Mouse (Mus musculus) kidney, adult 8-10 months (tissue): ENCODE data around the gene Zfp980.
A peak's percentile ranks its signal among the peaks of the same experiment; 100 is the strongest.
"Not testable (repeated sequence)": the region's sequence is repeated elsewhere in the genome, so short reads cannot be mapped to it uniquely, and the experiment has no call there.

Source experiments
- DNase-seq, 2 experiments: peaks; one replicate each; pipeline ENCODE4 v3.0.0; 2022

Zfp980 gene

DNA sequence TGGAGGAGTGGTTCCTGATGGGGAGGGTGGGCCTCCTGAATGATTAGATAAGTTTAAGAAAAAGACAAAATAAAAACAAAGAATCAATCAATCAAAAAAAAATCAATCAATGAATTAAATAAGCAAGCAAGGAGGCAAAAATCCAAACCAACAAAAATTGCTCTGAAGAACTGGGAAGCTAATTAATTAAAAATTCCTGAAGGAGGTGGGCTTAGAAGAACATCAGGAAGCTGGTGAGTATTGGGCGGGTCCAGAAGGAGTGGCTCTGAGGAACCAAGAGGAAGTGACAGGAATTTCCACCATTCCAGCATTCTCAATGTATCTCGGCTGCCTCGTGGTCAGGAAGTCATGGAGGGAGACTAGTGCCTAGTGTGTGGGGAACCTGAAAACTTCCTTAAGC is at the start of gene Zfp980:
Zfp980 (plus strand) TSS at position 301 of the 400 bp plus-strand sequence.
- DNase-seq: not testable (repeated sequence)

DNA sequence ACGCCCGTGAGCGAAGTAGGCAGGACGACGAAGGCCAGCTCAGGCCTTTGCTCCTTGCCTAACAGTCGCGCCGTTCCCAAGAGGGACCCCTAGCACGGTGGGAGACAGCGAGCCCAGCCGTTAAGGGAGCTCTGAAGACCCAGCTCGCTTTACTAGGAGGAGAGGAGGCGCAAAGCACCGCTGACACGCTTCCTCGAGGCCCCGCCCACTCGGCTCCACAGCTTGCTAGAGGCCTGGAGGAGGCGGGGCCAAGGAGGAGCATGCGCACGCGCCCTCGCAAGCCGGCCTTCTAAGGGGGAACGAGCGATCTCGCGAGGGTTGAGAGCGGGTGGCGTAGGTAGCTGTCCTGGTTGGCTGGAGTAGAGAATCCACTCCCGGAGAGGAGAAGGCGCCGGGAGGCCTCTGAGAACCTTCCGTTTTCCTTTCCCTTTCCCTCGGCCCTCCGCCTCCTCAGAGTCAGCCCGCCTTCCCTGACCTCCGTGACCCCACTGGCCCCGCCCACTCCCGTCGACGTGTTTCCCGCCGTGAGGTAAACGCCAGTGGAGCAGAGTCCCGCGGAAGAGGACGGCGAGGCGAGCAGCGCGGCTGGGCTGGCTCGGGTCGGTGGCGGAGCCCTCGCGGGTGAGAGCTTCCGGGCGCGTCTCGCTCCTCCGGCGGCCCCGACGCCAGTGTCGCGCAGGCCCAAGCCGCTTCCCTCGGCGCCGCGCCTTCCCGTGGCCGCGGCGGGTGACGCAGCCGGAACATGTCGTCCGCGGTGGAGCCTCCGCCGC is 29.9 kb upstream of the Zfp980 start:
- not testable (repeated sequence) for DNase-seq

DNA sequence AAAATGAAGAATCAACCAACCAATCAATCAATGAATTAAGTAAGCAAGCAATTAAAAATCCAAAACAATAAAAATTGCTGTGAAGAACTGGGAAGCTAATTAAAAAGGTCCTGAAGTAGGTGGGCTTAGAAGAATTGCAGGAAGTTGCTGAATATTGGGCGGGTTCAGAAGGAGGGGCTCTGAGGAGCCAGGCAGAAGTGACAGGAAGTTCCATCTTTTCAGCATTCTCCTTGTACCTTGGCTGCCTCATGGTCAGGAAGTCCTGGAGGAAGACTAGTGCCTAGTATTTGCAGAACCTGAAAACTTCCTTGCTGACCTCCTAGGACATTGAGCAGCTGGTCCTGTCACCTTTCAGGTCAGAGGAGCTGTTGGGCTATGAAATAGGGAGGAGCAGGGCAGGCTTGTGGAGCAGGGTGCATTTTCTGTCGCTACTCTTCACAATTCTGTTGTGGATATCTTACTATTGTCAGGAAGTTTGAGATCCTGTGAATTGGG is 3.8 kb downstream of the Zfp980 start:
- not testable (repeated sequence) for DNase-seq

- peak; percentile 5 to 15 for DNase-seq
Measured at GRCm38 (mm10) chr4:145680217-145680616, 9.7 kb downstream of the Zfp980 start.

GRCm38 (mm10) chr4:145680672-145681387 is 10.3 kb downstream of the Zfp980 start:
- not testable (repeated sequence) for DNase-seq

DNA sequence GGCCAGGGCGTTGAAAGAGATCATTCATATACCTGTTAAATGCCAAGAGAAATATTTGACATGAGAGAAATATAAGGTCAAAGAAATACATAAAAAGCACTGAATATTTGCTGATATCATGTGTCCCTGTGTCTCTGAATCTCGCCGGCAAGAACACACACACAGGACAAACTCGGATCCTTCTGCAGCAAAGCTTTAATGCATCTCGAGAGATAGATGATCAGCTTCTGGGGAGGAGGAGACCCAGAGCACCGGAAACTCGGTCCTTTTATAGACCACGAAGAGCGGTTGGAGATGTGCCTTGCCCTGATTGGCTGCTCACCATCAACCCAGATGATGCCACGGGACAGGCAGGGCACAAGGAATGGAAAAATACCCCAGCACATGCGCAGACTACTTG is 11.5 kb downstream of the Zfp980 start:
- DNase-seq: not testable (repeated sequence)

- not testable (repeated sequence) for DNase-seq
Measured at GRCm38 (mm10) chr4:145683024-145683766, 12.7 kb downstream of the Zfp980 start.

- not testable (repeated sequence) for DNase-seq
Measured at GRCm38 (mm10) chr4:145686061-145686460, 15.6 kb downstream of the Zfp980 start.

DNA sequence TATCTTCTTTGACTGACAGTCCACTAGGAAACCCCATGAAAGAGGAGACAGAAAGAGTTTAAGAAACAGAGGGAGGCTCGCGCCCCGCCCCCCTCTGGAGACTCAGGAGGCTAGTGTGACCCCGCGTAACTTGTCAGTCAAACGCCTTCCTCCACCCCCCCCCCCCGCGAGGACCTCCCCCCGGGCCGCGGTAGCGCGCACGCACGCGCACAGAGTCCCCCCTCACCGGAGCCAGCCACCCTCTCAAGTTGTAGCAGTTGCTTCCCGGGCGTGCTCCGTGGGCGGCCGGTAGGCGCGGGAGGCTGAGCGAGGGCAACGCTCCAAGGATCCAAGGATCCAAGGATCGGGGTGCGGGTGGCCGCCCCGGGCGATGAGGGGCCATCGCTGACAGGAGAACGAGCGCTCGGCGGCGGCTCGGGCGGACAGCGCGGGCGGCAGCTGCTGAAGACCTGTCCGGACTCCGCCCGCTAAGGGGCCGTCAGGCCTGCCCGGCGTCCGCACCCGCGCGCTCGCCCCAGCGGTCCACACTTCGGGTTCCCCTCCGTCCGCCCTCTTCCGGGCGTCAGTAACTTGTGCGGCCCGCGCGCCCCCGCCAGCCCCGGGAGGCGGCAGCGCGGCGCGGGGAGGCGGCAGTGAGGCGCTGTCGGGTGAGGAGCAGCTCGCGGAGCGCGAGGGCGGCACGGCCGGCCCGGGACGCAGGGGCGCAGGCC is 74.6 kb downstream of the Zfp980 start:
- peak in 1 of 2 experiments; percentile 1 for DNase-seq

DNA sequence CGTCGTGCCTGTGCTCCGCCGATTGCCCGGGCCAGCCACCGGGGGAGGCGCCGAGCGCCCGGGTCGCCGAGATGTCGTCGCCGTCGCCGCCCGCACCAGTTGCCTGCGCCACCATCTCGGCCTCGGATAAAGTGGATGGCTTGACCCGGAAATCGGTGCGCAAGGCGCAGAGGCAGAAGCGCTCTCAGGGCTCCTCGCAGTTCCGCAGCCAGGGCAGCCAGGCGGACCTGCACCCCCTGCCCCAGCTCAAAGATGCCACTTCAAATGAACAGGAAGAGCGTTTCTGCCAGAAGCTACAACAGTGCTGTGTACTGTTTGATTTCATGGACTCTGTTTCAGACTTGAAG is 75.1 kb downstream of the Zfp980 start:
- DNase-seq: not testable (repeated sequence)
